Mouse (Mus musculus) forebrain, postnatal 0 days (tissue): ENCODE data around the gene Sh3rf3. TPM values are rescaled to one million over a fixed set of nuclear protein-coding genes. Genes with fewer than 3 reads are reported as not detected.

Experiments
- ATAC-seq: fragments of 200-750 bp; cut with Nextera tagmentation; 2 replicates; pipeline ENCODE4 v1.8.0; 2017; ENCODE audit warnings: mild to moderate bottlenecking, moderate library complexity
- DNase-seq: peaks from one replicate; pipeline ENCODE4 v3.0.0-alpha.2; 2015
- H3K27ac ChIP-seq: fragments of 300-500 bp; sonication (generic); 2 replicates; pipeline ENCODE4 v1.5.1; 2014; ENCODE audit warnings: low read depth, mild to moderate bottlenecking, antibody characterized with exemption, low read length, moderate library complexity, mixed read lengths
- H3K27me3 ChIP-seq: fragments of 300-500 bp; sonication (generic); 2 replicates; pipeline ENCODE4 v1.6.1; 2014; ENCODE audit warnings: mild to moderate bottlenecking, low read length, mixed read lengths; ENCODE audit not compliant: insufficient read depth
- H3K36me3 ChIP-seq: fragments of 300-500 bp; sonication (generic); 2 replicates; pipeline ENCODE4 v1.6.1; 2014; ENCODE audit warnings: mild to moderate bottlenecking, moderate library complexity; ENCODE audit not compliant: insufficient read depth
- H3K4me1 ChIP-seq: fragments of 300-500 bp; sonication (generic); 2 replicates; pipeline ENCODE4 v1.6.1; 2014; ENCODE audit warnings: antibody characterized with exemption; ENCODE audit not compliant: insufficient read depth
- H3K4me2 ChIP-seq: fragments of 300-500 bp; sonication (generic); 2 replicates; pipeline ENCODE4 v1.6.1; 2014; ENCODE audit warnings: low read depth, mild to moderate bottlenecking, moderate library complexity
- H3K4me3 ChIP-seq: fragments of 300-500 bp; sonication (generic); 2 replicates; pipeline ENCODE4 v1.5.1; 2014; ENCODE audit warnings: low read depth, low read length, mixed read lengths
- H3K9ac ChIP-seq: fragments of 300-500 bp; sonication (generic); 2 replicates; pipeline ENCODE4 v1.6.1; 2014; ENCODE audit warnings: mild to moderate bottlenecking
- H3K9me3 ChIP-seq: fragments of 300-500 bp; sonication (generic); 2 replicates; pipeline ENCODE4 v1.6.1; 2016; ENCODE audit warnings: low read length
- CTCF ChIP-seq: sonication (generic); IDR thresholded peaks from 2 replicates; pipeline ENCODE4 v1.5.1; 2016; ENCODE audit warnings: antibody characterized with exemption, control low read depth, low read depth
- WGBS: fragments of 180-500 bp; shearing (Covaris S2); extraction: QIAGEN DNeasy Blood & Tissue Kit; methylation state at CpG from one replicate; pipeline ENCODE4 v1.1.7; 2014; 5-methylcytosine and 5-hydroxymethylcytosine counted together
- polyA plus RNA-seq: library from polyadenylated mRNA; unstranded; fragments of >200 nt; fragmentation: Nextera tagmentation; extraction: Ambion mirVana; gene quantifications from 2 replicates; pipeline ENCODE4 v1.2.1, GENCODE M21; 2015
- total RNA-seq: library from RNA; depleted of rRNA; stranded (reverse); fragments of >200 nt; gene quantifications from 2 replicates; pipeline ENCODE4 v1.2.3, GENCODE M21; 2014

Sh3rf3 gene
- total and polyA plus RNA-seq, 2 experiments from 2014 or later: 10.1 to 38.1 TPM

GRCm38 (mm10) chr10:58949770-58950638 is 136.8 kb downstream of the Sh3rf3 start:
- Histone ChIP-seq H3K36me3 (no peaks in the 10 kb centered on the region), H3K27ac (peak overlapping the region; percentile 57), H3K4me3 (no peak overlapping the region), H3K9ac (peak overlapping the region; percentile 28; the same call in 1 of the 2 replicates), H3K27me3 (no peaks in the 10 kb centered on the region), H3K9me3 (no peaks in the 10 kb centered on the region), H3K4me2 (0 out of 2 replicates have a peak overlapping the region, but pooled peaks have one; percentile 8), H3K4me1 (peaks cover 19% of the 10 kb centered on the region; the same call in 1 of the 2 replicates)
- 12% methylated on average over 11 of the region's 11 CpGs for WGBS
- TF ChIP-seq CTCF: peak; percentile 48; the same call in 1 of the 2 replicates
- ATAC-seq (peak; percentile 86), DNase-seq (peak; percentile 63)

- H3K9ac ChIP-seq: no peak overlapping the region
- no peaks in the 10 kb centered on the region for H3K4me1 ChIP-seq
- no peak overlapping the region for H3K4me2 ChIP-seq
- no peak for TF ChIP-seq CTCF
- DNase-seq (no peak), ATAC-seq (no peak)
- 85% methylated on average over 4 of the region's 4 CpGs for WGBS
- H3K36me3 ChIP-seq: no peaks in the 10 kb centered on the region
- no peaks in the 10 kb centered on the region for H3K27me3 ChIP-seq
- H3K4me3 ChIP-seq: no peak overlapping the region
- no peak overlapping the region for H3K27ac ChIP-seq
- no peaks in the 10 kb centered on the region for H3K9me3 ChIP-seq
Observed at GRCm38 (mm10) chr10:58960193-58960592, 147.0 kb downstream of the Sh3rf3 start.

GRCm38 (mm10) chr10:58968236-58968635 is 155.1 kb downstream of the Sh3rf3 start:
- Histone ChIP-seq H3K36me3 (no peaks in the 10 kb centered on the region), H3K4me3 (no peak overlapping the region), H3K4me1 (no peaks in the 10 kb centered on the region), H3K9ac (no peak overlapping the region), H3K27me3 (no peaks in the 10 kb centered on the region), H3K27ac (no peak overlapping the region), H3K9me3 (no peaks in the 10 kb centered on the region), H3K4me2 (no peak overlapping the region)
- 47% methylated on average over 4 of the region's 4 CpGs for WGBS
- DNase-seq (no peak), ATAC-seq (no peak)
- TF ChIP-seq CTCF: no peak

GRCm38 (mm10) chr10:58969351-58969750 is 156.2 kb downstream of the Sh3rf3 start:
- 78% methylated on average over 5 of the region's 5 CpGs for WGBS
- ATAC-seq: no peak
- no peak for TF ChIP-seq CTCF
- Histone ChIP-seq H3K9ac (no peak overlapping the region), H3K4me1 (no peaks in the 10 kb centered on the region), H3K9me3 (no peaks in the 10 kb centered on the region), H3K4me3 (no peak overlapping the region), H3K27me3 (no peaks in the 10 kb centered on the region), H3K27ac (no peak overlapping the region), H3K4me2 (no peak overlapping the region), H3K36me3 (no peaks in the 10 kb centered on the region)
- no peak for DNase-seq

- no peak overlapping the region for H3K9ac ChIP-seq
- H3K27ac ChIP-seq: no peak overlapping the region
- DNase-seq (no peak), ATAC-seq (no peak)
- H3K4me2 ChIP-seq: no peak overlapping the region
- H3K9me3 ChIP-seq: no peaks in the 10 kb centered on the region
- no peaks in the 10 kb centered on the region for H3K36me3 ChIP-seq
- WGBS: 97% methylated on average over 1 of the region's 1 CpGs
- H3K27me3 ChIP-seq: no peaks in the 10 kb centered on the region
- no peak overlapping the region for H3K4me3 ChIP-seq
- H3K4me1 ChIP-seq: no peaks in the 10 kb centered on the region
- no peak for TF ChIP-seq CTCF
Observed at GRCm38 (mm10) chr10:58972115-58972514, 159.0 kb downstream of the Sh3rf3 start.

- no peak overlapping the region for H3K4me3 ChIP-seq
- DNase-seq (no peak), ATAC-seq (peak; percentile 68)
- no peak for TF ChIP-seq CTCF
- no peaks in the 10 kb centered on the region for H3K27me3 ChIP-seq
- 62% methylated on average over 5 of the region's 5 CpGs for WGBS
- H3K4me1 ChIP-seq: no peaks in the 10 kb centered on the region
- no peak overlapping the region for H3K27ac ChIP-seq
- H3K9ac ChIP-seq: no peak overlapping the region
- H3K36me3 ChIP-seq: no peaks in the 10 kb centered on the region
- no peaks in the 10 kb centered on the region for H3K9me3 ChIP-seq
- no peak overlapping the region for H3K4me2 ChIP-seq
Observed at GRCm38 (mm10) chr10:58974138-58974537, 161.0 kb downstream of the Sh3rf3 start.

GRCm38 (mm10) chr10:58979320-58979959 is 166.3 kb downstream of the Sh3rf3 start:
- Histone ChIP-seq H3K4me3 (no peak overlapping the region), H3K9me3 (no peaks in the 10 kb centered on the region), H3K4me1 (peaks cover 8% of the 10 kb centered on the region), H3K27ac (no peak overlapping the region), H3K27me3 (no peaks in the 10 kb centered on the region), H3K9ac (no peak overlapping the region), H3K4me2 (no peak overlapping the region), H3K36me3 (no peaks in the 10 kb centered on the region)
- TF ChIP-seq CTCF: no peak
- ATAC-seq: no peak
- 24% methylated on average over 7 of the region's 7 CpGs for WGBS
- DNase-seq: no peak
